ENCODE assay signal across 9 mouse cellular contexts in genomic region chr6:125148251-125148925, GRCm38 (mm10). TPM values are rescaled to one million over a fixed set of nuclear protein-coding genes. Genes with fewer than 3 reads are reported as not detected.
DNase-seq lines count a peak whose midpoint lies in the region; ATAC-seq and TF ChIP-seq lines count a peak whose summit lies in the region.
"Had no signal": no experiment of that assay in that cellular context is flagged by ENCODE, and none has a peak within 500 bp of the region (broad histone marks: within the 10 kb centered on the region; RNA-seq: fewer than 3 reads in every experiment).

No protein-coding gene starts in this region.

- no peak for ATAC-seq in intestine, postnatal 0 days
- ATAC-seq in lung, postnatal 0 days = peak; percentile 31
- no peak for ATAC-seq in monocyte, adult 5-6 weeks (replicated peaks; ENCODE audit: insufficient number of reproducible peaks, low FRiP score, low TSS enrichment, poor library complexity, severe bottlenecking)
- ATAC-seq: Patski had no signal

- TF ChIP-seq EP300 in lung, postnatal 0 days (IDR thresholded peaks at IDR 0.05) = no peak

- no peaks in the 10 kb centered on the region for H3K27me3 ChIP-seq in intestine, postnatal 0 days (replicated peaks; ENCODE audit: control insufficient read depth, insufficient read depth, low read length)
- H3K27me3 ChIP-seq in lung, postnatal 0 days (replicated peaks; ENCODE audit: insufficient read depth, low read length) = no peaks in the 10 kb centered on the region
- H3K27me3 ChIP-seq: Patski had no signal

- H3K4me1 ChIP-seq in brown adipose tissue, adult 24 weeks (ENCODE audit: control insufficient read depth, insufficient read depth, insufficient read length, low read length) = peaks cover 27% of the 10 kb centered on the region
- H3K4me1 ChIP-seq in intestine, postnatal 0 days (replicated peaks; ENCODE audit: control insufficient read depth, insufficient read depth, low read length) = no peaks in the 10 kb centered on the region
- no peaks in the 10 kb centered on the region for H3K4me1 ChIP-seq in lung, postnatal 0 days (ENCODE audit: insufficient read depth, low read depth, low read length)

- no peaks in the 10 kb centered on the region for H3K9me3 ChIP-seq in intestine, postnatal 0 days (ENCODE audit: control insufficient read depth)
- no peaks in the 10 kb centered on the region for H3K9me3 ChIP-seq in lung, postnatal 0 days (ENCODE audit: low read length)

- peak overlapping the region; percentile 94 for H3K27ac ChIP-seq in layer of hippocampus, adult 2 months
- peak overlapping the region; percentile 35 for H3K27ac ChIP-seq in brown adipose tissue, adult 24 weeks (replicated peaks; ENCODE audit: low read depth, low read length)
- H3K27ac ChIP-seq in intestine, postnatal 0 days (ENCODE audit: low read depth, low read length) = no peak overlapping the region
- peak overlapping the region; percentile 64; the same call in 1 of the 2 replicates for H3K27ac ChIP-seq in lung, postnatal 0 days (ENCODE audit: low read length)

- no peak for TF ChIP-seq CTCF in layer of hippocampus, adult 2 months (conservative IDR thresholded peaks at IDR 0.05)
- TF ChIP-seq CTCF in intestine, postnatal 0 days (IDR thresholded peaks at IDR 0.05; ENCODE audit: low read depth) = no peak
- no peak for TF ChIP-seq CTCF in lung, postnatal 0 days (IDR thresholded peaks at IDR 0.05)

- peak in 1 of 2 experiments; percentile 45 for DNase-seq in layer of hippocampus, adult 2 months (ENCODE audit: low spot score in 2 of 2)
- DNase-seq in layer of hippocampus, postnatal 14 days (ENCODE audit: low spot score in 2 of 2) = no peak
- peak; percentile 73 to 86 for DNase-seq in heart, adult 18-20 months
- peak; percentile 39 for DNase-seq in lung, postnatal 0 days (ENCODE audit: low spot score)
- no peak for DNase-seq in spleen, postnatal 14 days (ENCODE audit: low spot score in 2 of 2)

- H3K9ac ChIP-seq in intestine, postnatal 0 days (ENCODE audit: low read depth, low read length) = 0 out of 2 replicates have a peak overlapping the region, but pooled peaks have one; percentile 1
- H3K9ac ChIP-seq in lung, postnatal 0 days (replicated peaks; ENCODE audit: low read depth) = no peak overlapping the region; the same call in 1 of the 2 replicates

- H3K4me3 ChIP-seq in layer of hippocampus, adult 2 months = peak overlapping the region; percentile 95
- H3K4me3 ChIP-seq in brown adipose tissue, adult 24 weeks (ENCODE audit: insufficient read depth, low read depth, low read length) = peak overlapping the region; percentile 12; the same call in 1 of the 2 replicates
- no peak overlapping the region for H3K4me3 ChIP-seq in intestine, postnatal 0 days (ENCODE audit: low read depth, low read length)
- H3K4me3 ChIP-seq in lung, postnatal 0 days (ENCODE audit: low read depth, low read length) = no peak overlapping the region

- WGBS in intestine, postnatal 0 days = 53% methylated on average over 18 of the region's 18 CpGs
- 44% methylated on average over 18 of the region's 18 CpGs for WGBS in lung, postnatal 0 days

- peaks cover 11% of the 10 kb centered on the region; the same call in 1 of the 2 replicates for H3K36me3 ChIP-seq in intestine, postnatal 0 days (ENCODE audit: control insufficient read depth, insufficient read depth)
- H3K36me3 ChIP-seq in lung, postnatal 0 days (ENCODE audit: insufficient read depth, low read length) = no peaks in the 10 kb centered on the region

- no peak overlapping the region for H3K4me2 ChIP-seq in intestine, postnatal 0 days (replicated peaks; ENCODE audit: low read depth)
- no peak overlapping the region for H3K4me2 ChIP-seq in lung, postnatal 0 days (replicated peaks; ENCODE audit: low read depth, low read length)

RNA-seq across cellular contexts. Expression of gene Iffo1, which starts 3.3 kb away (rescaled TPM):
- 10 to 100 TPM; 69.9 to 71.9 TPM for total RNA-seq in layer of hippocampus, adult 2 months (2021)
- total RNA-seq in layer of hippocampus, postnatal 14 days (2021) = 10 to 100 TPM; 64.7 to 73.2 TPM
- polyA plus RNA-seq in brown adipose tissue, adult 24 weeks (2012; ENCODE audit: insufficient read depth, insufficient read length, missing spikeins) = 2.9 and 3.2 TPM in 2 replicates
- 1 to 10 TPM; 5.0 to 5.9 TPM for total RNA-seq in heart, adult 18-20 months (2021)
- polyA plus RNA-seq in intestine, postnatal 0 days (2015; fragmentation: Nextera tagmentation; extraction: Ambion mirVana) = 3.2 and 3.9 TPM in 2 replicates
- 7.1 and 8.3 TPM in 2 replicates for polyA plus RNA-seq in lung, postnatal 0 days (2015; fragmentation: Nextera tagmentation; extraction: Ambion mirVana)
- 15.5 to 29.7 TPM (median 16.2 TPM) in 3 replicates for total RNA-seq in monocyte, adult 5-6 weeks (2017)

RNA-seq across cellular contexts. Expression of gene Nop2, which starts 16.7 kb away (rescaled TPM):
- 10 to 100 TPM; 30.8 to 31.7 TPM for total RNA-seq in layer of hippocampus, adult 2 months (2021)
- 10 to 100 TPM; 29.2 to 30.5 TPM for total RNA-seq in layer of hippocampus, postnatal 14 days (2021)
- polyA plus RNA-seq in brown adipose tissue, adult 24 weeks (2012; ENCODE audit: insufficient read depth, insufficient read length, missing spikeins) = 10.0 and 16.0 TPM in 2 replicates
- total RNA-seq in heart, adult 18-20 months (2021) = 10 to 100 TPM; 19.2 to 20.1 TPM
- polyA plus RNA-seq in intestine, postnatal 0 days (2015; fragmentation: Nextera tagmentation; extraction: Ambion mirVana) = 21.9 and 22.6 TPM in 2 replicates
- 16.9 and 17.7 TPM in 2 replicates for polyA plus RNA-seq in lung, postnatal 0 days (2015; fragmentation: Nextera tagmentation; extraction: Ambion mirVana)
- total RNA-seq in monocyte, adult 5-6 weeks (2017) = 15.9 to 23.8 TPM (median 23.2 TPM) in 3 replicates

RNA-seq across cellular contexts. Expression of gene Gapdh, which starts 17.9 kb away (rescaled TPM):
- total RNA-seq in layer of hippocampus, adult 2 months (2021) = 1,000 to 10,000 TPM; 2,438 to 2,531 TPM
- total RNA-seq in layer of hippocampus, postnatal 14 days (2021) = 1,000 to 10,000 TPM; 2,098 to 2,176 TPM
- polyA plus RNA-seq in brown adipose tissue, adult 24 weeks (2012; ENCODE audit: insufficient read depth, insufficient read length, missing spikeins) = 1,014 and 1,139 TPM in 2 replicates
- 1,000 to 10,000 TPM; 4,422 to 5,568 TPM for total RNA-seq in heart, adult 18-20 months (2021)
- 1,338 and 1,629 TPM in 2 replicates for polyA plus RNA-seq in intestine, postnatal 0 days (2015; fragmentation: Nextera tagmentation; extraction: Ambion mirVana)
- polyA plus RNA-seq in lung, postnatal 0 days (2015; fragmentation: Nextera tagmentation; extraction: Ambion mirVana) = 381 and 429 TPM in 2 replicates
- 353 to 432 TPM (median 359 TPM) in 3 replicates for total RNA-seq in monocyte, adult 5-6 weeks (2017)

RNA-seq across cellular contexts. Expression of gene Ncapd2, which starts 43.1 kb away (rescaled TPM):
- 10 to 100 TPM; 24.3 to 28.5 TPM for total RNA-seq in layer of hippocampus, adult 2 months (2021)
- 10 to 100 TPM; 26.8 to 29.8 TPM for total RNA-seq in layer of hippocampus, postnatal 14 days (2021)
- polyA plus RNA-seq in brown adipose tissue, adult 24 weeks (2012; ENCODE audit: insufficient read depth, insufficient read length, missing spikeins) = 7.5 and 9.2 TPM in 2 replicates
- 10 to 100 TPM; 12.2 to 15.6 TPM for total RNA-seq in heart, adult 18-20 months (2021)
- polyA plus RNA-seq in intestine, postnatal 0 days (2015; fragmentation: Nextera tagmentation; extraction: Ambion mirVana) = 17.9 and 19.0 TPM in 2 replicates
- 5.9 and 7.9 TPM in 2 replicates for polyA plus RNA-seq in lung, postnatal 0 days (2015; fragmentation: Nextera tagmentation; extraction: Ambion mirVana)
- 17.6 to 79.8 TPM (median 33.5 TPM) in 3 replicates for total RNA-seq in monocyte, adult 5-6 weeks (2017)

RNA-seq across cellular contexts. Expression of gene Mrpl51, which starts 43.2 kb away (rescaled TPM):
- total RNA-seq in layer of hippocampus, adult 2 months (2021) = 10 to 100 TPM; 70.8 to 75.3 TPM
- total RNA-seq in layer of hippocampus, postnatal 14 days (2021) = 10 to 100 TPM; 67.7 to 74.4 TPM
- polyA plus RNA-seq in brown adipose tissue, adult 24 weeks (2012; ENCODE audit: insufficient read depth, insufficient read length, missing spikeins) = 316 and 439 TPM in 2 replicates
- total RNA-seq in heart, adult 18-20 months (2021) = 100 to 1,000 TPM; 316 to 366 TPM
- polyA plus RNA-seq in intestine, postnatal 0 days (2015; fragmentation: Nextera tagmentation; extraction: Ambion mirVana) = 270 and 282 TPM in 2 replicates
- polyA plus RNA-seq in lung, postnatal 0 days (2015; fragmentation: Nextera tagmentation; extraction: Ambion mirVana) = 151 and 154 TPM in 2 replicates
- 20.1 to 33.9 TPM (median 25.9 TPM) in 3 replicates for total RNA-seq in monocyte, adult 5-6 weeks (2017)

Comparison
In these comparisons a context has a peak if more than half of its experiments do, and no peak if none do; other contexts are left out.
1. DNase-seq: peak in heart, adult 18-20 months (2 of 2) and lung, postnatal 0 days (single experiment); none in layer of hippocampus, postnatal 14 days (0 of 2) and spleen, postnatal 14 days (0 of 2).
2. H3K4me3 ChIP-seq: peak in layer of hippocampus, adult 2 months (single experiment) and brown adipose tissue, adult 24 weeks (single experiment); none in intestine, postnatal 0 days (single experiment) and lung, postnatal 0 days (single experiment).